ENCODE assay signal across 13 mouse cellular contexts in the genomic region with DNA sequence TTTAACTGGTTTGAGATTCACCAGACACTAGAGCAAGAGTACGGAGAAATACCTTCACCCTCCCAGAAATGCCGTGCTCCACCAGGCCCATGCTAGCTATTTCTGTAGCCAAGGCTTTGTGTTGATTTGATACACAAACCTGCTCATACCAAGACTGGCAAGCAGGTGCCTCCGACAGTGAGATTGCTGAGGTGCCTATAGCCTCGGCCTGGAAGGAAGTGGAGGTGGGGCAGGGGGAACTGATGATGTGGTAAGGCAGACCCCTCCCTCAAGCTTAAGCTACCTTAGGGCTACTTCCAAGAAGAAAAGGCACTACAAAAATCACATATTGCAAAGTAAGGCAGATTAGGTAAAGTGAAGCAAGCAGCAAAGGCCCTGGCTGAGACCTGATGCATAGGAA.
"Had no signal": no experiment of that assay in that cellular context is flagged by ENCODE, and none has a peak within 500 bp of the region (broad histone marks: within the 10 kb centered on the region; RNA-seq: fewer than 3 reads in every experiment).

No protein-coding gene starts in this region.

- ATAC-seq: midbrain, embryonic 13.5 days; midbrain, embryonic 15.5 days had no signal

- H3K36me3 ChIP-seq: midbrain, embryonic 13.5 days; midbrain, embryonic 15.5 days; neural tube, embryonic 12.5 days; stomach, embryonic 15.5 days had no signal

- H3K4me3 ChIP-seq: megakaryocyte, embryonic 14.5 days; midbrain, embryonic 13.5 days; midbrain, embryonic 15.5 days; neural tube, embryonic 12.5 days; stomach, embryonic 15.5 days had no signal

- H3K4me2 ChIP-seq: lung, embryonic 14.5 days; midbrain, embryonic 11.5 days; midbrain, embryonic 13.5 days; midbrain, embryonic 15.5 days; neural tube, embryonic 12.5 days; stomach, embryonic 15.5 days had no signal

- H3K4me1 ChIP-seq: midbrain, embryonic 13.5 days; midbrain, embryonic 15.5 days; neural tube, embryonic 12.5 days had no signal

- DNase-seq: lung, postnatal 4 days; right cerebral cortex, postnatal 14 days; thymus, adult 2 months; thymus, postnatal 25 days; thymus, postnatal 4 days had no signal

- H3K9me3 ChIP-seq: midbrain, embryonic 13.5 days; midbrain, embryonic 15.5 days; neural tube, embryonic 12.5 days; stomach, embryonic 15.5 days had no signal

- H3K27me3 ChIP-seq: midbrain, embryonic 13.5 days; midbrain, embryonic 15.5 days; neural tube, embryonic 12.5 days; stomach, embryonic 15.5 days had no signal

- H3K27ac ChIP-seq: midbrain, embryonic 13.5 days; midbrain, embryonic 15.5 days; neural tube, embryonic 12.5 days; stomach, embryonic 15.5 days; stomach, postnatal 0 days had no signal

- H3K9ac ChIP-seq: lung, embryonic 14.5 days; midbrain, embryonic 13.5 days; midbrain, embryonic 15.5 days; neural tube, embryonic 12.5 days; stomach, embryonic 15.5 days had no signal
